Mouse (Mus musculus) C2C12 (cell line): ENCODE measurements around the gene Pex12. TPM values are rescaled to one million over a fixed set of nuclear protein-coding genes. Genes with fewer than 3 reads are reported as not detected.
A peak's percentile ranks its signal among the peaks of the same experiment; 100 is the strongest.

Experiments
- H3K27me3 ChIP-seq: one replicate; pipeline ENCODE4 v1.6.1; 2011; ENCODE audit not compliant: control insufficient read depth, insufficient read depth, insufficient read length
- H3K36me3 ChIP-seq: one replicate; pipeline ENCODE4 v1.6.1; 2011; ENCODE audit not compliant: control insufficient read depth, insufficient read depth
- H3K4me3 ChIP-seq: one replicate; pipeline ENCODE4 v1.5.1; 2011; ENCODE audit warnings: mild to moderate bottlenecking, control low read depth; ENCODE audit not compliant: poor library complexity, insufficient read depth, severe bottlenecking
- H3K79me2 ChIP-seq: one replicate; pipeline ENCODE4 v1.6.1; 2011; ENCODE audit not compliant: control insufficient read depth, insufficient read depth
- H3K79me3 ChIP-seq: one replicate; pipeline ENCODE4 v1.6.1; 2011; ENCODE audit warnings: low read depth, control low read depth
- H3ac ChIP-seq: one replicate; pipeline ENCODE3; 2011; ENCODE audit warnings: low read depth; ENCODE audit not compliant: control insufficient read depth, insufficient read length
- CEBPB ChIP-seq: IDR thresholded peaks from one replicate; pipeline ENCODE4 v1.6.1; 2011; ENCODE audit warnings: low read depth, mild to moderate bottlenecking, control low read depth, moderate library complexity
- CTCF ChIP-seq: IDR thresholded peaks from one replicate; pipeline ENCODE4 v1.5.1; 2011; ENCODE audit not compliant: control insufficient read depth, insufficient read depth, insufficient read length
- FOSL1 ChIP-seq: IDR thresholded peaks from one replicate; pipeline ENCODE4 v1.8.0; 2011; ENCODE audit warnings: mild to moderate bottlenecking, low read length; ENCODE audit not compliant: poor library complexity, insufficient read depth, severe bottlenecking
- MAX ChIP-seq: IDR thresholded peaks from one replicate; pipeline ENCODE4 v1.6.1; 2011; ENCODE audit warnings: mild to moderate bottlenecking, control low read depth
- MYOD1 ChIP-seq: IDR thresholded peaks from one replicate; pipeline ENCODE4 v1.6.1; 2011; ENCODE audit warnings: low read depth; ENCODE audit not compliant: control insufficient read depth, insufficient read length
- MYOG ChIP-seq: IDR thresholded peaks from one replicate; pipeline ENCODE4 v1.6.1; 2011; ENCODE audit not compliant: control insufficient read depth, insufficient read length; ENCODE audit errors: extremely low read depth
- USF1 ChIP-seq: IDR thresholded peaks from one replicate; pipeline ENCODE4 v1.6.1; 2011; ENCODE audit warnings: low read depth, mild to moderate bottlenecking, control low read depth, moderate library complexity
- polyA plus RNA-seq: library from polyadenylated mRNA; unstranded; fragments of >200 nt; fragmentation: generic; extraction: Trizol; gene quantifications from one replicate; pipeline ENCODE4 v1.2.1, GENCODE M21; 2012; ENCODE audit warnings: missing spikeins

Gene Pex12
- polyA plus RNA-seq, 1 experiment: 6.1 TPM

- Histone ChIP-seq H3K79me3 (peaks cover 38% of the 10 kb centered on the region), H3K27me3 (no peaks in the 10 kb centered on the region), H3ac (no peak overlapping the region), H3K36me3 (peaks cover 21% of the 10 kb centered on the region), H3K4me3 (no peak overlapping the region), H3K79me2 (peaks cover 67% of the 10 kb centered on the region)
- TF ChIP-seq USF1: no peak
- no peak for TF ChIP-seq FOSL1
- TF ChIP-seq MYOD1: no peak
- TF ChIP-seq CEBPB: no peak
- TF ChIP-seq MAX: no peak
- TF ChIP-seq CTCF: no peak
- no peak for TF ChIP-seq MYOG
These were observed 955 bp downstream of the Pex12 start for GRCm38 (mm10) chr11:83301431-83301831.

- H3K4me3 ChIP-seq: no peak overlapping the region
- no peak for TF ChIP-seq USF1
- no peak for TF ChIP-seq MYOD1
- TF ChIP-seq FOSL1: no peak
- no peak for TF ChIP-seq CTCF
- peaks cover 23% of the 10 kb centered on the region for H3K79me3 ChIP-seq
- H3ac ChIP-seq: no peak overlapping the region
- H3K36me3 ChIP-seq: peaks cover 36% of the 10 kb centered on the region
- peaks cover 67% of the 10 kb centered on the region for H3K79me2 ChIP-seq
- no peaks in the 10 kb centered on the region for H3K27me3 ChIP-seq
These were observed 2.7 kb downstream of the Pex12 start for GRCm38 (mm10) chr11:83299724-83300123.

GRCm38 (mm10) chr11:83298225-83299195 is 3.9 kb downstream of the Pex12 start, which contains the start of gene Ap2b1:
Gene Ap2b1 (plus strand): TSS chr11:83299024.
- Histone ChIP-seq H3K79me3 (peaks cover 20% of the 10 kb centered on the region), H3K4me3 (peak within 1 kb of the TSS; percentile 65), H3K27me3 (no peaks in the 10 kb centered on the region), H3K79me2 (peaks cover 65% of the 10 kb centered on the region), H3K36me3 (peaks cover 46% of the 10 kb centered on the region), H3ac (peak within 1 kb of the TSS; percentile 93)
- no peak for TF ChIP-seq USF1
- TF ChIP-seq MYOG: no peak
- TF ChIP-seq MAX: no peak
- TF ChIP-seq MYOD1: no peak
- no peak for TF ChIP-seq CEBPB
- TF ChIP-seq CTCF: no peak
- no peak for TF ChIP-seq FOSL1

GRCm38 (mm10) chr11:83297816-83298215 is 4.6 kb downstream of the Pex12 start:
- Histone ChIP-seq H3ac (no peak overlapping the region), H3K36me3 (peaks cover 48% of the 10 kb centered on the region), H3K27me3 (no peaks in the 10 kb centered on the region), H3K79me2 (peaks cover 65% of the 10 kb centered on the region), H3K79me3 (peaks cover 20% of the 10 kb centered on the region), H3K4me3 (peak overlapping the region; percentile 65)
- TF ChIP-seq MYOD1 (no peak), MAX (no peak), CTCF (no peak), MYOG (no peak), CEBPB (no peak), USF1 (no peak), FOSL1 (no peak)

- TF ChIP-seq MYOG (no peak), MAX (no peak)
- Histone ChIP-seq H3K79me2 (peaks cover 70% of the 10 kb centered on the region), H3K79me3 (peaks cover 27% of the 10 kb centered on the region), H3K4me3 (no peak overlapping the region), H3ac (no peak overlapping the region), H3K27me3 (no peaks in the 10 kb centered on the region), H3K36me3 (peaks cover 48% of the 10 kb centered on the region)
These were observed 8.3 kb downstream of the Pex12 start for GRCm38 (mm10) chr11:83294133-83294532.

GRCm38 (mm10) chr11:83293182-83293581 is 9.2 kb downstream of the Pex12 start:
- Histone ChIP-seq H3K36me3 (peaks cover 48% of the 10 kb centered on the region), H3ac (no peak overlapping the region), H3K27me3 (no peaks in the 10 kb centered on the region), H3K79me2 (peaks cover 65% of the 10 kb centered on the region), H3K4me3 (no peak overlapping the region), H3K79me3 (peaks cover 27% of the 10 kb centered on the region)
- TF ChIP-seq MYOD1 (no peak), MYOG (no peak), FOSL1 (no peak), MAX (no peak), CEBPB (no peak), USF1 (no peak), CTCF (no peak)
